Mouse (Mus musculus): ENCODE data around the gene Hoxd3. TPM values are rescaled to one million over a fixed set of nuclear protein-coding genes. Genes with fewer than 3 reads are reported as not detected.

The Hoxd3 gene
- polyA plus RNA-seq, 1 experiment from 2014 or later: 14.5 TPM

- WGBS: 4% methylated on average over 9 of the region's 9 CpGs
- H3K9ac ChIP-seq (replicated peaks; ENCODE audit: low read depth, low read length): no peak overlapping the region
- no peaks in the 10 kb centered on the region for H3K9me3 ChIP-seq (ENCODE audit: control insufficient read depth, low read depth, low read length)
- no peaks in the 10 kb centered on the region for H3K36me3 ChIP-seq (ENCODE audit: control insufficient read depth, insufficient read depth, low read length)
- H3K4me3 ChIP-seq (ENCODE audit: low read depth, low read length): no peak overlapping the region
- no peak for ATAC-seq (ENCODE audit: insufficient number of reproducible peaks, insufficient read depth, low FRiP score, low read depth)
- no peak overlapping the region for H3K27ac ChIP-seq (ENCODE audit: low read length)
- H3K4me2 ChIP-seq (replicated peaks; ENCODE audit: low read depth, low read length): no peak overlapping the region
- peaks cover 88% of the 10 kb centered on the region for H3K27me3 ChIP-seq (ENCODE audit: control insufficient read depth, insufficient read depth, low read length)
- 0 out of 2 replicates have a peak, but pooled peaks cover 2% of the 10 kb centered on the region for H3K4me1 ChIP-seq (ENCODE audit: control insufficient read depth, insufficient read depth, low read length)
Observed at GRCm38 (mm10) chr2:74676376-74677052, 35.2 kb upstream of the Hoxd3 start.

- Histone ChIP-seq H3K27ac (ENCODE audit: low read length) (no peak overlapping the region), H3K36me3 (ENCODE audit: control insufficient read depth, insufficient read depth, low read length) (no peaks in the 10 kb centered on the region), H3K27me3 (ENCODE audit: control insufficient read depth, insufficient read depth, low read length) (peaks cover 92% of the 10 kb centered on the region), H3K4me1 (ENCODE audit: control insufficient read depth, insufficient read depth, low read length) (0 out of 2 replicates have a peak, but pooled peaks cover 2% of the 10 kb centered on the region), H3K9me3 (ENCODE audit: control insufficient read depth, low read depth, low read length) (no peaks in the 10 kb centered on the region), H3K4me3 (ENCODE audit: low read depth, low read length) (no peak overlapping the region), H3K4me2 (replicated peaks; ENCODE audit: low read depth, low read length) (no peak overlapping the region), H3K9ac (replicated peaks; ENCODE audit: low read depth, low read length) (no peak overlapping the region)
- ATAC-seq (ENCODE audit: insufficient number of reproducible peaks, insufficient read depth, low FRiP score, low read depth): no peak
- 18% methylated on average over 2 of the region's 2 CpGs for WGBS
Observed at GRCm38 (mm10) chr2:74677106-74677505, 34.6 kb upstream of the Hoxd3 start.

- Histone ChIP-seq H3K9ac (replicated peaks; ENCODE audit: low read depth, low read length) (no peak within 1 kb of the TSS), H3K4me3 (ENCODE audit: low read depth, low read length) (no peak within 1 kb of the TSS), H3K4me1 (ENCODE audit: control insufficient read depth, insufficient read depth, low read length) (no peaks in the 10 kb centered on the region), H3K27ac (ENCODE audit: low read length) (no peak within 1 kb of the TSS), H3K36me3 (ENCODE audit: control insufficient read depth, insufficient read depth, low read length) (no peaks in the 10 kb centered on the region), H3K27me3 (ENCODE audit: control insufficient read depth, insufficient read depth, low read length) (peaks cover 94% of the 10 kb centered on the region), H3K4me2 (replicated peaks; ENCODE audit: low read depth, low read length) (no peak within 1 kb of the TSS), H3K9me3 (ENCODE audit: control insufficient read depth, low read depth, low read length) (no peaks in the 10 kb centered on the region)
- no peak for ATAC-seq (ENCODE audit: insufficient number of reproducible peaks, insufficient read depth, low FRiP score, low read depth)
- 2% methylated on average over 15 of the region's 15 CpGs for WGBS
Observed at GRCm38 (mm10) chr2:74678891-74679595, 32.7 kb upstream of the Hoxd3 start, which contains the start of gene Hoxd11. Hoxd11 (plus strand) TSS chr2:74679557.

GRCm38 (mm10) chr2:74679596-74679971 is 32.1 kb upstream of the Hoxd3 start:
- no peaks in the 10 kb centered on the region for H3K9me3 ChIP-seq (ENCODE audit: control insufficient read depth, low read depth, low read length)
- WGBS: under 1% methylated on average over 26 of the region's 26 CpGs
- no peak for ATAC-seq (ENCODE audit: insufficient number of reproducible peaks, insufficient read depth, low FRiP score, low read depth)
- no peak overlapping the region for H3K4me3 ChIP-seq (ENCODE audit: low read depth, low read length)
- no peaks in the 10 kb centered on the region for H3K36me3 ChIP-seq (ENCODE audit: control insufficient read depth, insufficient read depth, low read length)
- H3K4me1 ChIP-seq (ENCODE audit: control insufficient read depth, insufficient read depth, low read length): no peaks in the 10 kb centered on the region
- peaks cover 89% of the 10 kb centered on the region for H3K27me3 ChIP-seq (ENCODE audit: control insufficient read depth, insufficient read depth, low read length)
- H3K27ac ChIP-seq (ENCODE audit: low read length): no peak overlapping the region
- no peak overlapping the region for H3K4me2 ChIP-seq (replicated peaks; ENCODE audit: low read depth, low read length)
- H3K9ac ChIP-seq (replicated peaks; ENCODE audit: low read depth, low read length): no peak overlapping the region

GRCm38 (mm10) chr2:74679980-74680379 is 31.7 kb upstream of the Hoxd3 start:
- H3K36me3 ChIP-seq (ENCODE audit: control insufficient read depth, insufficient read depth, low read length): no peaks in the 10 kb centered on the region
- no peak overlapping the region for H3K27ac ChIP-seq (ENCODE audit: low read length)
- no peaks in the 10 kb centered on the region for H3K4me1 ChIP-seq (ENCODE audit: control insufficient read depth, insufficient read depth, low read length)
- no peak for ATAC-seq (ENCODE audit: insufficient number of reproducible peaks, insufficient read depth, low FRiP score, low read depth)
- no peak overlapping the region for H3K9ac ChIP-seq (replicated peaks; ENCODE audit: low read depth, low read length)
- no peak overlapping the region for H3K4me2 ChIP-seq (replicated peaks; ENCODE audit: low read depth, low read length)
- no peaks in the 10 kb centered on the region for H3K9me3 ChIP-seq (ENCODE audit: control insufficient read depth, low read depth, low read length)
- H3K4me3 ChIP-seq (ENCODE audit: low read depth, low read length): no peak overlapping the region
- WGBS: 1% methylated on average over 23 of the region's 23 CpGs
- peaks cover 89% of the 10 kb centered on the region for H3K27me3 ChIP-seq (ENCODE audit: control insufficient read depth, insufficient read depth, low read length)

GRCm38 (mm10) chr2:74680561-74681398 is 30.9 kb upstream of the Hoxd3 start:
- Histone ChIP-seq H3K27me3 (ENCODE audit: control insufficient read depth, insufficient read depth, low read length) (peaks cover 91% of the 10 kb centered on the region), H3K4me2 (replicated peaks; ENCODE audit: low read depth, low read length) (no peak overlapping the region), H3K9me3 (ENCODE audit: control insufficient read depth, low read depth, low read length) (no peaks in the 10 kb centered on the region), H3K9ac (replicated peaks; ENCODE audit: low read depth, low read length) (no peak overlapping the region), H3K4me3 (ENCODE audit: low read depth, low read length) (no peak overlapping the region), H3K27ac (ENCODE audit: low read length) (no peak overlapping the region), H3K36me3 (ENCODE audit: control insufficient read depth, insufficient read depth, low read length) (no peaks in the 10 kb centered on the region), H3K4me1 (ENCODE audit: control insufficient read depth, insufficient read depth, low read length) (no peaks in the 10 kb centered on the region)
- WGBS: 2% methylated on average over 21 of the region's 21 CpGs
- no peak for ATAC-seq (ENCODE audit: insufficient number of reproducible peaks, insufficient read depth, low FRiP score, low read depth)

GRCm38 (mm10) chr2:74681594-74682531 is 29.9 kb upstream of the Hoxd3 start:
- Histone ChIP-seq H3K27ac (ENCODE audit: low read length) (no peak overlapping the region), H3K9ac (replicated peaks; ENCODE audit: low read depth, low read length) (no peak overlapping the region)

More at GRCm38 (mm10) chr2:74681594-74682531, 29.9 kb upstream of the Hoxd3 start:
- Histone ChIP-seq H3K4me2 (replicated peaks; ENCODE audit: low read depth, low read length) (peak overlapping the region; percentile 23; the same call in 1 of the 2 replicates), H3K27me3 (ENCODE audit: control insufficient read depth, insufficient read depth, low read length) (peaks cover 89% of the 10 kb centered on the region), H3K4me1 (ENCODE audit: control insufficient read depth, insufficient read depth, low read length) (no peaks in the 10 kb centered on the region), H3K36me3 (ENCODE audit: control insufficient read depth, insufficient read depth, low read length) (no peaks in the 10 kb centered on the region), H3K9me3 (ENCODE audit: control insufficient read depth, low read depth, low read length) (no peaks in the 10 kb centered on the region), H3K4me3 (ENCODE audit: low read depth, low read length) (peak overlapping the region; percentile 11)
- ATAC-seq (ENCODE audit: insufficient number of reproducible peaks, insufficient read depth, low FRiP score, low read depth): 0 out of 2 replicates have a peak, but pooled peaks have one; percentile 15
- under 1% methylated on average over 65 of the region's 78 CpGs for WGBS

Measured in stomach, embryonic 14.5 days (tissue).